Mouse (Mus musculus): ENCODE measurements at regions not wholly inside any gene's neighbourhood (a gene's known extent, or its start where the extent isn't known, plus 50 kb on each side); places are given as distances from the start of the nearest gene placed in this dataset.
"Not testable (repeated sequence)": the region's sequence is repeated elsewhere in the genome, so short reads cannot be mapped to it uniquely, and the experiment has no call there.

DNA sequence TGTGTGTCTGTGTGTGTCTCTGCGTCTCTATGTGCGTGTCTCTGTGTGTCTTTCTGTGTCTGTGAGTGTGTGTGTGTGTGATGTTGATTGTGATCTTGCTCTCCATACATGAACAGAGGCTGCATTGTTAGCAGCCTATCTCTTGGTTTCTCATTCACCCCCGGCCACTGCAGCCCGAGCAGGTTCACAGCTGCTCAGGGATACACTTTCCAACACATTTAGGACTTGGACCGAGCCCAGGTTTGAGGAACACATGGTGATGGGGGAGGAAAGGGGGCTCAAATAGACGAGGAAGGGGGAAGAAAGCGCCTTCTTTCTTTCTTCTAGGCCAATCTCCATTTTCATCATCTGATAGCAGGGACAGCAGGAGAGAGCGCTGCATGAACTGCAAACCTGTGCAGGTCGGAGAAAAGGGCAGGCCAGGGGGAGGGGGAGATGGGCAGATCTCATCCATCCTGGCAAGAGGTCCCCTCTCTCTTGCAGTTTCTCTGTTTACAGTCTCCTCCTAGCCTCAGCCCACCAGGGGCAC, 123.2 kb downstream of the Zfp36l1 start:
- DNase-seq = no peak

DNA sequence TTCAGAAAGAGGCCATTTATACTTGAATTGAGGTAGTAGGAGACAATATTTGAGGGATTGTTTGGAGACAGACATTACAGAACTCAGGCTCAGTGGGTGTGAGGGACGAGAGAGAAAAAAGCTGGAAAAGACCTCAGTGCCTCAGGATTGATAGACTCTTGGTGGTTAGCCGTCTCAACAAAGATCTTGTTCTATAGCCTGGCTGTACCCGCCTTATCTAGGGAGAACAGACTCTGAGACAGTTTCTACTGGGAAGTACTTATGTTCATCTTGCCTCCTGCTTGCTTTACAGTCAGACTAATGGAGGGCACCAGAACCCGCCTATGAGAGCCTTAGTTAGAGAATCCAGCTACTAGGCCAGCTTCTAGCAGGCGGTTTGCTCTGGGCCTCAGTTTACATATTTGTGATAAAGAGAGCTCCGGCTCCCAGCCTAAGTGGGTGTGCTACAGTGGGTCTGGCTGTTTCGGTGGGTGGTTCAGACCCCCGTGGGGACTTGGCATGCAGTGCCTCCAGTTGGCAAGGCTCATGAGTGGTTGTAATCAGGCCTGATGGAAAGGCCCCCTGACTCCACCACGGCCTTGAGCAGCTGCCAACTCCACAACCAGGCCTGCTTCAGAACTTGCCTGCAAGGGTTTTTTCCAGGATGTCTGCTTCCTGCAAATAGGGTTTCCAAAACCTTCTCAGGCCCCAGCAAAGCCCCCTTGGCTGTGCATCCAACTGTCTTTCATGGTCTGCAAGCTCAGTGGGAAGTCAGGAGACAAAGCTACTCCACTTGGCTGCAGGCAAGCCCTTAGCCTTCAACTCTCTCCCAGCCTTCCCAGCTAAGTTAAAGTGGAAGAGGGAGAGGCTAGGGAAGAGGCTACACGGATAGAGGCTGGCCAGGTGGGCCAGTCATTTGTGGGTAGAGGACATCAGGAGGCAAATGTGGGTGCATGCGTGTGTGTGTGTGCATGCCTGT, 124.1 kb downstream of the Zfp36l1 start:
- peak; percentile 82 for DNase-seq

DNA sequence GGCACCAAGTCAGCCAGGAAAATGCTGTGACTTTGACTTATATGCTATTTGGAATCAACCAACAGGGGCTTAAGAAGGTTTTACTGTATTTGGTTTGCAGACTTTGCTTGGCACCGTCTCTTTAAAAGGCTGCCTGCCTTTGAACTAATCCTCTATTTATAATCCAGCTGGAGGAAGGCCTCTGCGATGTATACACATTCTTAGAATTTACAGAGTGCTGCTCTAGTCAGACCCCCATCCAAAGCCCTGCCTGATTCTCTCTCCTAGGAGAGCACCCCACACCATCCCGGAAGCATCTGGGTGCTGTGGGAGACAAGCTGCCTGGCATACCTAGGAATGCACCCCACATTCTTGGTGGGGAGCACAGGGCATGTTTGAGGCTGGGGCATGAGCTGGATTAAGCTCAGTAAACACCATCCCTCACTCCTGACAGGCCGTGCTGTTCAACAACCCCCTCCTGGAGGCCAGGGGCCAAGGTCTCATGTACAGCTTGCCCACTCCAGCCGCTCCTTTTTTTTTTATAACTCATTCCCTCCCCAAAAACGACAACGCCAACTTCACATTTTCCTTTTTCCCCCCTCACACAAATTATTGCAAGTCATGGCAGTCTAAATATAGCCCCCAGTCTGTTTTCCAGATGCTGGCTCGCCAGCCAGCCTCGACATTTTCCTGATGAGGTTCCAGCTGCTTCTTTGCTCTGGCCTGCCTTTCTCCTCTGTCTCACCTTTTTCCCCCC, 126.4 kb downstream of the Zfp36l1 start:
- DNase-seq = no peak

DNA sequence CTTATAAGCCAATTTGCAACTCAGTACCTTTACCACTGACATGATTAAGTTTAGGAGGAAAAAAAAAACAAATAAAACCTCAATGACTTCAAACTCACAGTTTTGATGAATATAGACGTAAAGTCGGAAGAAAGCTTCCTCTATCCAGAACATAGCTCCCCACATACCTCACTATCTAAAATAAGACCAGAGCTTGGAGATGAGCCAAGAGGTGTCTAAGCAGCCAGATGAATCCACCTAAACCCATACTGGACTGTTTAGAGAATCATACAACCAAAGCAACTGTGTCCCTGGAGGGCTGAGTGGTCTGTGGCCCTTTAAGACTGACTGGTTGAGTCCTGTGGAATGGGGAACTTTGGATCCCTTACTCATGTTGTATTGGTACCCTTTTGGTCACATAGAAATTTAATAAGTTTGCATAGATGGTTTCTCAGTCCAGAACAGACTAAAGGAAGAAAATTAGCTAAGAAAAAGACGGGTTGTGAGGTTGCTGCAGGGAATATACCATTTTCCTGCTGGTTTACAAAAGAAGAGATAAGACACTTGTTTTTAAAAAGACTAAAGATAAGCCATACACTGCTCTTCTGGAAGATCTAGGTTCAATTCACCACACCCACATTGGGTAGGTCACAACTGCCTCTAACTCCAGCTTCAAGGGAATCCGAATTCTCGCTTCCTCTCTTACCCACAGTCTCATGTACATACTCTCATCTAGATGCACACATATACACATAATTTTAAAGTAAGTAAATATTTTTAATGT, 127.6 kb downstream of the Zfp36l1 start:
- no peak for DNase-seq

DNA sequence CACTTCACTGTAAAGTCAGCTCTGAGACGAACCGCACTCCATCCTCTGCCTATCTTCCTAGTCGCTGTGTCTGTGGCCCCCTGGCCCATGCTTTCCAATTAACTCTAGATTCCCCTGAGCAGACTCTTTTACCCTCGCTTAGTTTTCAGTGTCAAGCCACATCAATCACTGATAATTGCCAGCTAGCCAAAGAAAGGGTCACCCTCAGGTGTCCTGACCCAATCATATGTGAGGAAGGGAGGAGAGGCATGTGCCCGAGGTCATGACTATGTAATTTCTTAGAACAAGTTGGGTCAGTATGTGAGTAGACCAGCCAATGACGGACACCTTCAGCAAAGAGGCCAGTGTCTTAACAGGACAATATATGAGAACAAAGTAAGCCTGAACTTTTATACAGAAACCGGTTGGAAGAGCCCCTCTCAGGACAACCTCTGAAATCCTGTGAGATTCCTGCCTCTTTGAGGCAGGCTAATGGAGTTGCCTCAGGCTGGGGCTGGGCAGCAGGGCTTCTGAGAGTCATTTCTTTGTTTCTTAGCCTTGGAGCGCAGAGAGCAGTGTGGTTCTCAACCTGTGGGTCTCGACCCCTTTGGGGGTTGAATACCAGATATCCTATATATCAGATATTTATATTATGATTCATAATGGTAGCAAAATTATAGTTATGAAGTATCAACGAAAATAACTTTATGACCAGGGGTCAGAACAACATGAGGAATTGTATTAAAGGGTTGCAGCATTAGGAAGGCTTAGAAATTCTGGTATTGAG, 128.6 kb downstream of the Zfp36l1 start:
- DNase-seq = no peak

DNA sequence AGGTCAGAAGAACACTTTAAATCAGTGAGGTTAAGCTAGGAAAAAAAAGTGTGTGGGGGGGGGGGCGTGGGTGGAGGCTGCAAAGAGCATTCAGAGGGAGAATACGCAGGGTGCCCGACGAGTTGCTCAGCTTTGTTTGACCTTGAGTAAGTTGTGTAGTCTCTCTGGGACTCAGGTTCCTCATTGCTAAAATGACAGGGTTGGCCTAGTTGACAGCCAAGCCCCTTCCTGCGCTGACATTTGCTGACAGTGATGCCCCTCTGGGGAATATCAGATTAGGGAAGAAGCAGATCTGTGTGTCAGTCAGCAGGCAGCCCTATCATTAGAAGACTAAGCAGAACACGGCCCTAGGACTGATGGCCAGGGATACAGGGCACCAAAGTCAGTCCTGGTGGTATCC, 129.6 kb downstream of the Zfp36l1 start:
- DNase-seq = no peak

DNA sequence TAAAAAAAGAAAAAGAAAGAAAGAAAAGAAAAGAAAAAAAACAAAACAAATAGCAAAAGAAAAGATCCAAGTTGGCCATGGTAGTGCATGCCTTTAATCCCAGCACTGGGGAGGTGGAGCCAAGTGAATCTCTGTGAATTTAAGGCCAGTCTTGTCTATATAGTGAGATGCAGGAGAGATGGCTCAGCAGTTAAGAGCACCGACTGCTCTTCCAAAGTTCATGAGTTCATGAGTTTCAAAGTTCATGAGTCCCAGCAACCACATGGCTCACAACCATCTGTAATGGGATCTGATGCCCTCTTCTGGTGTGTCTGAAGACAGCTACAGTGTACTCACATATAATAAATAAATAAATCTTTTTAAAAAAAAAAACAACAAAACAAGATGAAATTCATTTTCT, 130.3 kb downstream of the Zfp36l1 start:
- not testable (repeated sequence) for DNase-seq

DNA sequence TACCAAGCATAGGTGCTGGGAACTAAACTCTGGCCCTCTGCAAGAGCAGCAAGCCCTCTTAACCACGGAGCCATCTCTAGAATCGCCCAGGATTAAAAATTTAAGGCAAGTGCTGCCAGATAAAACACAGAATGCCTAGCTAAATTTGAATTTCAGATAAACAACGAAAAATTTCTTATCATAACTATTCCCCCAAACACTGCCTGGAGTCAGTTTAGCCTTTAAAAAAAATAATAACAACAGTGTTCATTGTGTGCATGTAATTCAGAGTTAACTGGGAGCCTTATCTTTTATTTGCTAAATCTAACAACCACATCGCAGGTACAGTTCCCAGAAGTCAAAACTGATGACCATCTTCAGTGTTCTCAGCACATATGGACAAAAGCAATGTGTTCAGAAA, 132.1 kb downstream of the Zfp36l1 start:
- no peak for DNase-seq

DNA sequence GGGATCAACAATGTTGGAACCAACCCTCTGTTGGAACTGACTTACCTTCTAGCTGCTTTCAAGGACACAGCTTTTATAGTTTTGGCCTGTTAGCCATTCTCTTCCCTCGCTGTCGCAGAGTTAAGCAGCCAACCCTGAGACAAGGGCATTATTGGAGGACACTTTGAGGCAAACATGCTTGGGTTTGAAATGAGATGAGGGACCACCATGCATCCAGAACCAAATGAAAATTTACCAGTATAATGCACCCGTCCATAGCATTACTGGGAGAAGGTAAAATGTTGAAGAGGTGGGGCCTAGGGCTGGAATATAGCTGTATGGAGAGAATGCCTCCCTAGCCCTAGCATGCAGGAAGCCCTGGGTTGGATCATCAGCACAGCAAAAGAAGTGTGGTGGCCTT, 135.7 kb downstream of the Zfp36l1 start:
- no peak for DNase-seq

DNA sequence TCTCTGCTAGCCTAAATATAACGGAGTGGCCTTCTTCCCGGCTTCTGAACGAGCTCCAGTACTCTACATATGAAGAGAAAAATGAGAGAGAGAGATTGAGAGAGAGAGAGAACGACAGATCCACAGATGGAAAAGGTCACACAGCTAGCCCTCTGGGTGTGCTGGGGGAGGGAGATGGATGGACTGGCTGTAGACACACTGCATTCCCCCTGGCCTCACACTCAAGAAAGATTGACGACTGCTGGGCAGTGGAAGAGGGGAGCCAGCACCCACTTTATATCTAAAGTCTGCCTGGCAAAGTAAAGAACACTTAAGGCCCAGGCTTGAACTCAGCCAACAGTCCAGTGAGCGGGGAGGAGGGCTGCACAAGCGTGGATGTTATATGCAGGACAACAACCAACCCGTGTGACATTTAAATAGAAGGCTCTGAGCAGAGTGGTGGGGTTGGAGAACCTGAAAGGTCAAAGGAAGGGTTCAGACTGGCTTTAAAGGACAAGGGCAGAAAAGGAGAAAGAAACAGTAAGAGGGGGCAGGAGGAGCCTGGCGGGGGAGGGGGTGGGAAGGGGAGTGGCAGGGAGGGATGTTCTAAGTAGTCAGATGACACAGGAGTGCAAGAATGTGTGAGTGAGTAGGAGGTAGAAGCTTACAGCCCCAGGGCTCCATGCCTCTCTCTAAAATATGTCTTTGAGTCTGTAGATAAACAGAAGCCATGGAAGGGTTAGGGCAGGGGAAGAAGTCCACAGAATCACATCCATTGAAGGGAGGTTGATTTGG, 137.2 kb downstream of the Zfp36l1 start:
- no peak for DNase-seq

DNA sequence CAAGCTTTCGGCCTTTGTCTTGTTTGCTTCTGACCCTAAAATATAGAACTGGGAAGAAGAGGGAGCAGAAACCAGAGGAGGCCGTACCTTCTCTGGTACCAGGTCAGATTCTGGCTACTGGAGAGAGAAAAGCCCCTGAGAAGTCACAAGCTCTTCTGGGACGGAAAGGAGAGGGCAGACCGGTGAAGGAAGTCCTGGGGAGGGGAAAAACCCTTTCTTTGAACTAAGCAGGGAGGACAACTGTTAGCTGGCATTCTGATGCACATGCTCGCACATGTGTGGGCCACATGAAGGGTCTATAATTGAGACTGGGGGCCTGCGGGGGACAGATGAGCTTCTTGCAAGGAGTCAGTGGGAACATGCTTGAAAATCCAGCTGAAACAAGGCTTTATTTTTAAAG, 137.8 kb downstream of the Zfp36l1 start:
- no peak for DNase-seq

DNA sequence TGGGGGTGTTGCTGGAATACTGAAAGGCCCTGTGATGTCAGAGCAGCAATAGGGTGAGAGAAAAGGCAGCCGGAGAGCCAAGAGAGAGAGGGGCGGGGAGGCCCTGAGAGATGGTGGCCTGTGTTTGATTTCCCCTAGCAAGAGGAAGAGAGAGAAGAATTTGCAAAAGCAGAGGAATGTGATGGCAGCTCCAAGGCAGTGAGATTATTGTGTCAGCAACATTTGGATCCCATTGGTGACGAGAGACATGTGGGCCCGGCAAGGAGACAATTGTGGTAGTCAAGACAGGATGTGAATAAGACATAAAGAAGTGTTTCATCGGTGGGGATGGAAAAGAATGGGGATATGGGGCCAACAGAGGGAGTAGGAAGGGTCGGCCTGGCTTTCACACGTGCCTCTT, 138.3 kb downstream of the Zfp36l1 start:
- DNase-seq = no peak

DNA sequence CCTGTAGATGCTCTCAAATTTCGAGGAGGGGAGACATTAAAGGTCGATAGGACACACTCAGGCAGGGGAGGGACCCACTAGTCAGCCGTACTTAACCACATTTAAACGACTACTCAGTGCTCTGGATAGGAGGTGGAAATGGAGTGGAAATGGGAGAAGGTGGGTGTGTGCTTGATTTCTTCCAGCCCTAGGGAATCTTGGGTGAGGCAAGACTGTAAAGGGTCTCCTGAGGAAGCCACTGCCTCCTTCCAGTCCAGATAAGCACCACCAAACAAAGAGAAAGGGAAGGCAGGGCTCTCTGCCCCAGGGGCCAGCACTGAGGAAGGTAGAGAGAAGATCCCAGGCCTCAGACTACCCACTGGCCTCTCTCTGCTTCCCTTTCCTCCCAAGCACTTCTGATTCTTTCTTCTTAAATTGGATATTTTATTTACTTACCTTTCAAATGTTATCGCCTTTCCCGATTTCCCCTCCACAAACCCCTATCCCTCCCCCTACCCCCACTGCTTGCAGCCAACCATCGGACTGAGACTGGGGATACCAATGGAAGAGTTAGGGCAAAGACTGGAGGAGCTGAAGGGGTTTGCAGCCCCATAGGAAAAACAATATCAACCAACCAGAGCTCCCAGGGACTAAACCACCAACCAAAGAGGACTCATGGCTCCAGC, 139.1 kb downstream of the Zfp36l1 start:
- DNase-seq = no peak

DNA sequence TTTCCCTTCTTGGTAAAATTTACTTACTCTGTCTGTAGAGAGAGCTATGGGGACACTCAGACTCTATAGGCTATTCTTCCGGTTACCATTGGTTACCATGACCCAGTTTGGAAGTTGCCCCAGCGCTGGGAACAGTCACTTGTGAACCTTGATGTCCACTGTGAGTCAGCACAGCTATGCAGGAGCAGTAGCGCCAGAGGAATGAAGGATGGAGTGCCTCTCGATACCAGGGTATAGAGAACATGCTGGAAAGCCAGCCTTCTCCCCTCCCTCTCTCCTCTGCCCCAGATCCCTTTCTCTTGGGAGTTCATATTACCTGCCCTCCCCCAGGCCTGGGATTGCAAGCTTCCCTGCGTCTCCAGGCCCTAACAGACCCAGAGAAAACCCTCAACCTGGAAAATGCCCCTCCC, 141.8 kb downstream of the Zfp36l1 start:
- DNase-seq = peak; percentile 84

DNA sequence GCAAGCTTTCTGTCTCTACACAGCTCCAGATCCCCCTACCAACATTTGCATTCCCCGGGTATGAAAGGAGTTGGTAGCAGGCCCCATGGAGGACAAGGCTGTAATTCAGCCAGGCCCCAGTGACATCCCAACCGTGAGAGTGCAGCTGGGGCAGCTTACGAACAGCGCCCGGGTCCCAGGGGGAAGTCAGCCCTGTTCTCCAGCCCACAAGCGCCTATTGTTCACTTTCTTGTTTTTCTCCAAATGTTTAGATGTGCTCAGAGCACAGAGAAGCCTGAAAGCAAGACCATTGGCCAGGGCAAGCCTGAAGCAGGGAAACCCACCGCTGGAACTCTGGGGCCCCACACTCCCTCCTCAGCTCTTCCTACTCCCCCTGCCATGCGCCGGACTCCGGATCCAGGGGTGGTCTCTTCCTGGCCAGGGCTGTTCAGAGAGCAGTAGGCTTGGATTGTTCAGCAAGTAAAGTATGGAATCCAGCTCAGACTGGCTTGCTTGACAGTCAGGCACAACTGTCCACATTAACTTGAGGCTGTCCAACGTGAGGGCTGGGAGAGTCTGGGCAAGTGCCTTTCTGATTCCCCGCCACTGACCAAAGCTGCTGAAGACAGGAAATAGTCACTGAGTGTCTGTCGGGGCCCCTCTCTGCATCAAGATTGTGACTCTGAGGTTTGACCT, 142.4 kb downstream of the Zfp36l1 start:
- DNase-seq = no peak

DNA sequence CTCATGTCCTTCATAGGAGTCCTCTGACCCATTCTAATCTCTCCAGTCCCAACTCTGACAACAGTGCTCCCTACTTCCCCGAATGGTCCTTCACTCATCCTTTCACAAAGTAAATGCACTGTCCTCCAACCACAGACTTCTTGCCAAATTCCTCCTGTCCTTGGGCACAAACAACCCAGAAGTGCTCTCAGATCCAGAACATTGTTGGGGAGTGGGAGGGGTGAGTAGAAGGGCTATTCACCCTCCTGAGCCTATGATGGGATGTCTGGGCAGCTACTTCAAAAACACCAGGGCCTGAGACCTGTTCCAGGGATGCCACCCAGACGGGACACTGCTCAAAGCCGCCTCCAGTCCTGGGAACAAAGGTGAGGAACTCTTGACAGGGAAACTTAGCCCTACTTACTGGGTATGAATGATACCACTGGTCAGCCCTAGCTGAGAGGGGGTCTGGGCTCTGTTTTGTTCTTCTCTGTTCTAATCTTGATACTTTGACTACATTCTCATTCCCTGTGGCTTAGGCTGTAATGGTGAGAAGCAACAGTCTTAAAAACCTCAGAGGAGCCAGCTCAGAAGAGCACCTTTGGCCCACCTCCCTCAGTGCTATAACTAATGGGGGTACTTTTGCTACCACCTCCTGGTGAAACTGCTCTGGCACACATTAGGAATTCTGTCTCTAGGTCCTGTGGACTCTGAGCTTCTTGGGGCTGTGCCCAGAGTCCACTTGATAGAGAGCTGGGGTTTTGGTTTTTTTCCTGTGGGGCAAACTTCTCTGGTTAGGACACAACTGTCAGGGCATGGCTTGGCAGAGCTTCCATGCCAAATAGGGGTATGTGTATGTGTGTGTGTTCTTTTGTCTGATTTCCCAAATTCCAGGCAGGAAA, 143.2 kb downstream of the Zfp36l1 start:
- peak; percentile 58 for DNase-seq

DNA sequence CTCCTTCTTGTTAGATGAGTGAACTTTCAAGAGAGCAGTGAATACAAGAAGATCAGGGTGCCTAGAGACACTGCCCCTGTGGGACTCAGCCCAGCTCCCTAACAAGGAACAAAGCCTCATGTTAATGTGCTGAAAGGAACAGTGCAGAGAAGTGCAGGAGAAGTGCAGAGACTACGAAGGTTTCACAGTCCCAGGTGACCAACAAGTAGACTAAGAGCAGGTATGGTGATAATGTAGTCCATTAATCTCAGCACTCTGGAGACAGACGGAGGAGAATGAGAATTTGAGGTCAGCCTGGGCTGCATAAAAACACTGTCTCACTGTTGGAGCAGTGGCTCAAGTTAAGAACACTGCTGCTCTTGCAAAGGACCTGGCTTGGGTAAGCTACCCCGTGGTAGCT, 144.1 kb downstream of the Zfp36l1 start:
- DNase-seq = no peak

DNA sequence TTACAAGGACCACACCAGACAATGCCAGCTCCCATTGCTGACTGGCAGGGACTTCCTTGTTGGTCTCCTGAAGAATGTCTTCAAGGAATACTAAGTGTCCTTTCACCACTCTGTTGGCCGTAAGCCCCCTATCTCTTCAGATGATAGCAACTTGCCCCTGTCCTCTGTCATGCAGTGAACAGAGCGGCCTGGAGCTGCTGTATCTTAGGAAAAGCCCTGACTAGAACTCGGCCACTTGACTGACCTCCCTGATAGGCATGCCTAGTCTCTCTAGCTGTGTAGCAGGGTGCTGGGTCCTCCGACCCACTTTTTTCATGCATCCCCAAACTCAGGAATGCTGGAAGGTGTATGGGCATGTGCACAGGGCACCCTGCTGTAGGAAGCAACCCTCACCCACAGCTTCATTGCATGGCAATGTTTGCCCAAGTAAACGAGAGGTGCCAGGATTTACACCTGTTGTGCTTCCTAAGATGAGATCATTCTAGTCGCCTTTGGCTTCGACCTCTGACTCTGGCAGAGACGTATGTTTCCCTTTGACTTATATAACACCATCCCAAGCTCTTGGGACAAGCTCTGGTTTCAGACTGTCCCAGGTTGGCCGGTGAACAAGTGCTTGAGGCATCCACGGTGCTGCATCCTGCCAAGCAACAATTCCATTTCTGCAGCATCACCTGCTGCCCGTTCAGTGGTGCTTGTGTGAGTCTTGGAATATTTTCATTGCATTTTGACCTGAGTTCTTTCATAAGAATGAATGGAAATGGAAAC, 145.1 kb downstream of the Zfp36l1 start:
- DNase-seq = no peak
